Mouse (Mus musculus) CD4-positive helper T cell, adult 2 months (primary cell): ENCODE data around the gene Plekha3.

Source experiments
- DNase-seq: peaks from one replicate; pipeline ENCODE4 v3.0.0-alpha.2; 2012; ENCODE audit warnings: low read depth, missing footprints, low spot score

Plekha3 gene

GRCm38 (mm10) chr2:76674725-76675427 lies at the start of gene Plekha3:
Gene Plekha3, plus strand, starts transcription at chr2:76675281.
- peak; percentile 84 for DNase-seq

GRCm38 (mm10) chr2:76630293-76630692 lies 44.8 kb upstream of the Plekha3 start:
- no peak for DNase-seq

- no peak for DNase-seq
Observed at GRCm38 (mm10) chr2:76631600-76631999, 43.5 kb upstream of the Plekha3 start.

- DNase-seq: no peak
Observed at GRCm38 (mm10) chr2:76639637-76640036, 35.4 kb upstream of the Plekha3 start.

GRCm38 (mm10) chr2:76643801-76644200 lies 31.3 kb upstream of the Plekha3 start:
- no peak for DNase-seq

- DNase-seq: no peak
Observed at GRCm38 (mm10) chr2:76647441-76647869, 27.6 kb upstream of the Plekha3 start.

GRCm38 (mm10) chr2:76647883-76648570 lies 27.1 kb upstream of the Plekha3 start, which contains the start of the genes Prkra and Pjvk:
Gene Prkra, minus strand, starts transcription at chr2:76648015.
Gene Pjvk, plus strand, starts transcription at chr2:76648476.
- peak; percentile 88 for DNase-seq

GRCm38 (mm10) chr2:76648666-76649141 lies 26.4 kb upstream of the Plekha3 start:
- no peak for DNase-seq

GRCm38 (mm10) chr2:76653070-76653469 lies 22.0 kb upstream of the Plekha3 start:
- no peak for DNase-seq

GRCm38 (mm10) chr2:76654646-76655045 lies 20.4 kb upstream of the Plekha3 start:
- no peak for DNase-seq

- no peak for DNase-seq
Observed at GRCm38 (mm10) chr2:76655444-76655843, 19.6 kb upstream of the Plekha3 start.

- DNase-seq: no peak
Observed at GRCm38 (mm10) chr2:76655982-76656381, 19.1 kb upstream of the Plekha3 start.

GRCm38 (mm10) chr2:76658551-76658950 lies 16.5 kb upstream of the Plekha3 start:
- DNase-seq: no peak

- DNase-seq: no peak
Observed at GRCm38 (mm10) chr2:76659419-76659818, 15.7 kb upstream of the Plekha3 start.

GRCm38 (mm10) chr2:76665531-76665930 lies 9.6 kb upstream of the Plekha3 start:
- no peak for DNase-seq

- no peak for DNase-seq
Observed at GRCm38 (mm10) chr2:76667200-76667599, 7.9 kb upstream of the Plekha3 start.

GRCm38 (mm10) chr2:76671641-76672040 lies 3.4 kb upstream of the Plekha3 start:
- no peak for DNase-seq

- DNase-seq: no peak
Observed at GRCm38 (mm10) chr2:76672134-76672745, 2.8 kb upstream of the Plekha3 start.

GRCm38 (mm10) chr2:76672966-76673392 lies 2.1 kb upstream of the Plekha3 start, which contains the start of gene Fkbp7:
Gene Fkbp7, minus strand, starts transcription at chr2:76673116.
- peak; percentile 92 for DNase-seq

GRCm38 (mm10) chr2:76673472-76674081 lies 1.5 kb upstream of the Plekha3 start:
- DNase-seq: peak; percentile 73

- DNase-seq: no peak
Observed at GRCm38 (mm10) chr2:76675451-76675850, 370 bp downstream of the Plekha3 start.

- no peak for DNase-seq
Observed at GRCm38 (mm10) chr2:76675949-76676348, 868 bp downstream of the Plekha3 start.
